Mouse (Mus musculus): ENCODE measurements around the gene Dpysl5. TPM values are rescaled to one million over a fixed set of nuclear protein-coding genes. Genes with fewer than 3 reads are reported as not detected.

Gene Dpysl5
- total and polyA plus RNA-seq, 2 experiments from 2014 or later, result 232 to 334 TPM

DNA sequence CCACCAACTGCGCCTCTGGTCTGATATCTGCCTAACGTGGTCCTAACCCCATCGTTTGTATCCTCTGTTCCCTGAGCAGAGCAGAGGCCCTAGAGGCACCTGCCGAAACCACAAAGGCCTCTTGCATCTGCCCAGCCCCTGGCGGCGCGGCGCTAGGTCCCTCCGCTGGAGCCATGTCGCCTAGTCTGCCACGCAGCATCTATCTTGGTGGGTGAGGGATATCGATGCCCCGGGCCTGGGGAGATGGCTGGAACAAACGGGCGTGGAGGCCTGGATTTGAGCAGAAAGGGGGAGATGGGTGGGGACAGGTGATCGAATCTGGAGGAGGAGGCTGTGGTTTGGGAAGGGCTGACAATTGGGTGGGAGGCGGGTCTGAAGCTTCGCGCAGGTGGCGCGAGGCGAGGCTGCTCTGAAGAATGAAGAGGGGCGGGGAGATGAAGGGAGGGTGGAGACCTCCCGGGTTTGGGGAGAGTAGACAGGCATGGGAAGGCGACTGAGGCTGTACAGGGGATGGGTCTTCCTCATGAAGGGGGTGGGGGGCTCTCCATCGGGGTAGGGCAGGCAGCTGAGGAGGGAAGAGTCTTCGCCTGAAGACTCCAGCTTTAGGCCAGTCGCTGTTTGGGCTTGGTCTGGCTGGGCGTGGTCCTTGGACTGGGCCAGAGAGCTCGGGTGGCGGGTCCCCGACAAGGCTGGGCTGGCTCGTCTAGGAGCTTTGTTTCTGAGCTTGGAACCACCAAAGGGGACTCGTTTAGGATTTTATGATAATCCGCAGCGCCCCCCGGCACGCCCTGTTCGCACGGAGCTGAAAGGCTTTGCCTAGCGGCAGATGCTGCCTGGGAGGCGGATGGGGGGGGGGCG lies 1.3 kb downstream of the Dpysl5 start:
- no peaks in the 10 kb centered on the region for H3K27me3 ChIP-seq (ENCODE audit: insufficient read depth, low read length)
- DNase-seq (ENCODE audit: low spot score) (peak; percentile 88), ATAC-seq (ENCODE audit: low FRiP score) (peak; percentile 68)
- peak overlapping the region; percentile 91 for H3K9ac ChIP-seq (replicated peaks; ENCODE audit: low read length, poor library complexity, severe bottlenecking)
- H3K36me3 ChIP-seq (ENCODE audit: insufficient read depth, low read length), result no peaks in the 10 kb centered on the region
- H3K9me3 ChIP-seq (ENCODE audit: low read length), result no peaks in the 10 kb centered on the region
- peak overlapping the region; percentile 68 for H3K4me2 ChIP-seq (ENCODE audit: low read depth, low read length, poor library complexity, severe bottlenecking)
- peak overlapping the region; percentile 97 for H3K27ac ChIP-seq (ENCODE audit: low read depth, low read length)
- 0 out of 2 replicates have a peak, but pooled peaks have one; percentile 6 for TF ChIP-seq CTCF (IDR thresholded peaks at IDR 0.05)
- peak overlapping the region; percentile 74 for H3K4me3 ChIP-seq (ENCODE audit: low read depth, low read length)
- no peaks in the 10 kb centered on the region; the same call in 1 of the 2 replicates for H3K4me1 ChIP-seq (ENCODE audit: insufficient read depth, low read length)
- under 1% methylated on average over 42 of the region's 43 CpGs for WGBS

DNA sequence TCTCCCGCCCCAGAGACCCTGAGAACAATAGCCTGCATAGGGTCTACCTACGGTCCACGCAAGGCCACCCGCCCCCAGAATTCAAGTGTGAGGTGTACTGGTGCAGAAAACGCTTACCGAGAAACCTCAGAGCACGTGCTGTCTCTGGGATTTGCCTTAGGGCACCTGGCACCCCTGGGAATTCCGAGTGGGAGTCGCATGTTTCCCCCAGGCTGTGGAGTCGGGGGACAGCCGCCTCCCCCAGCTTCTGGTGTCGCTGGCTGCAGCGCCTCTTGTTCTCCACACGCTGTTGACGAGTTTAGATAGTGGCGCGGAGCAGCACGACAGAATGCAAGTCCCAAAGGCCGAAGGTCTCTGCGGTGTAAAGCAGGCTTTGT lies 1.9 kb downstream of the Dpysl5 start:
- H3K4me2 ChIP-seq (ENCODE audit: low read depth, low read length, poor library complexity, severe bottlenecking), result peak overlapping the region; percentile 68
- H3K4me3 ChIP-seq (ENCODE audit: low read depth, low read length), result peak overlapping the region; percentile 74
- under 1% methylated on average over 20 of the region's 20 CpGs for WGBS

DNA sequence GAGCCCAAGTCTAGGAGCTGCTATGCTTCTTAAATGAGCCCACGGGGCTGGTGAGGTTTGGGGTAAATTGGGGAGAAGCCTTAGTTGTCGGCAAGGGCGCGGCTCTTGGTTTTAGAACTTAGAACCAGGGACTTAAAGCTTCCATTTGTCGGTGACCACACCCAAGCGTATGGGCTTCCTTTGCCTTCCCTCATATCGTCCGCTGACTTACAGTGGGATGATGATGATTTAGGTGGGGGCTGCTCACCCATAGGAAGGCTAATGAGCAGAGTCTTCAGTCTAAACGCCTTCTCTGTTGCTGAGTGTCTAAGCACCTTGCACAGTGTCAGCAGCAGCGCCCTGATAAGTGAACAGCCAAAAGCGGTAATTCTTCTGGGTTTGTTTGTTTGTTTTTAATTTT lies 2.3 kb downstream of the Dpysl5 start:
- no peak for TF ChIP-seq CTCF (IDR thresholded peaks at IDR 0.05)
- H3K9me3 ChIP-seq (ENCODE audit: low read length), result no peaks in the 10 kb centered on the region
- ATAC-seq (ENCODE audit: low FRiP score) (no peak), DNase-seq (ENCODE audit: low spot score) (peak; percentile 41)
- H3K4me1 ChIP-seq (ENCODE audit: insufficient read depth, low read length), result no peaks in the 10 kb centered on the region; the same call in 1 of the 2 replicates
- H3K9ac ChIP-seq (replicated peaks; ENCODE audit: low read length, poor library complexity, severe bottlenecking), result peak overlapping the region; percentile 91
- H3K27me3 ChIP-seq (ENCODE audit: insufficient read depth, low read length), result no peaks in the 10 kb centered on the region
- H3K27ac ChIP-seq (ENCODE audit: low read depth, low read length), result peak overlapping the region; percentile 97
- 9% methylated on average over 11 of the region's 11 CpGs for WGBS
- H3K36me3 ChIP-seq (ENCODE audit: insufficient read depth, low read length), result no peaks in the 10 kb centered on the region
- H3K4me2 ChIP-seq (ENCODE audit: low read depth, low read length, poor library complexity, severe bottlenecking), result peak overlapping the region; percentile 68
- peak overlapping the region; percentile 74 for H3K4me3 ChIP-seq (ENCODE audit: low read depth, low read length)

More for the DNA sequence above, 1.9 kb downstream of the Dpysl5 start:
- Histone ChIP-seq H3K36me3 (ENCODE audit: insufficient read depth, low read length) (no peaks in the 10 kb centered on the region), H3K27ac (ENCODE audit: low read depth, low read length) (peak overlapping the region; percentile 97), H3K9ac (replicated peaks; ENCODE audit: low read length, poor library complexity, severe bottlenecking) (peak overlapping the region; percentile 91), H3K27me3 (ENCODE audit: insufficient read depth, low read length) (no peaks in the 10 kb centered on the region), H3K9me3 (ENCODE audit: low read length) (no peaks in the 10 kb centered on the region), H3K4me1 (ENCODE audit: insufficient read depth, low read length) (no peaks in the 10 kb centered on the region; the same call in 1 of the 2 replicates)
- no peak for TF ChIP-seq CTCF (IDR thresholded peaks at IDR 0.05)
- ATAC-seq (ENCODE audit: low FRiP score), result peak; percentile 12
- DNase-seq (ENCODE audit: low spot score), result peak; percentile 68

DNA sequence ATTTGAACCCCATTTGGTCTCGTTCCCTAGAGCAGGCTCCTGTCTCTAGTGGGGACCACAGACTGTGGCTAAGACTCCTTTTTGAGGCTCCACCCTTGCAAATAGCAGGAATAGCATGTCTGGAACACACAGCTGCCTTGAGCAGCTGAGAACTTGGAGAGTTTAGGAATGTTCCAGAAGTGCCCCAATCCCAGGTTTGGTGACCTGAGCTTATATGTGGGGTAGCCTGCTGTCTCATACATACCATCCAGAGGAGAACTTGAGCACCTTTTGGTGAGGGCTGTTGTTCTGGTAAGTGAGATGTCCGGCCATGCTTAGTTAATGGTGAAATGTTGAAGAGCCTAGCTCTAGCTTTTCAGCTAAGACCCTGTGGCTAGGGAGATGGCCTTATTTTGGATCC lies 4.9 kb downstream of the Dpysl5 start:
- DNase-seq (ENCODE audit: low spot score), result no peak
- Histone ChIP-seq H3K4me2 (ENCODE audit: low read depth, low read length, poor library complexity, severe bottlenecking) (no peak overlapping the region), H3K9ac (replicated peaks; ENCODE audit: low read length, poor library complexity, severe bottlenecking) (no peak overlapping the region), H3K27ac (ENCODE audit: low read depth, low read length) (peak overlapping the region; percentile 6; the same call in 1 of the 2 replicates), H3K27me3 (ENCODE audit: insufficient read depth, low read length) (no peaks in the 10 kb centered on the region), H3K9me3 (ENCODE audit: low read length) (no peaks in the 10 kb centered on the region), H3K4me3 (ENCODE audit: low read depth, low read length) (no peak overlapping the region), H3K4me1 (ENCODE audit: insufficient read depth, low read length) (no peaks in the 10 kb centered on the region; the same call in 1 of the 2 replicates), H3K36me3 (ENCODE audit: insufficient read depth, low read length) (0 out of 2 replicates have a peak, but pooled peaks cover 7% of the 10 kb centered on the region)
- 93% methylated on average over 2 of the region's 2 CpGs for WGBS
- TF ChIP-seq CTCF (IDR thresholded peaks at IDR 0.05), result no peak
- ATAC-seq (ENCODE audit: low FRiP score), result no peak

DNA sequence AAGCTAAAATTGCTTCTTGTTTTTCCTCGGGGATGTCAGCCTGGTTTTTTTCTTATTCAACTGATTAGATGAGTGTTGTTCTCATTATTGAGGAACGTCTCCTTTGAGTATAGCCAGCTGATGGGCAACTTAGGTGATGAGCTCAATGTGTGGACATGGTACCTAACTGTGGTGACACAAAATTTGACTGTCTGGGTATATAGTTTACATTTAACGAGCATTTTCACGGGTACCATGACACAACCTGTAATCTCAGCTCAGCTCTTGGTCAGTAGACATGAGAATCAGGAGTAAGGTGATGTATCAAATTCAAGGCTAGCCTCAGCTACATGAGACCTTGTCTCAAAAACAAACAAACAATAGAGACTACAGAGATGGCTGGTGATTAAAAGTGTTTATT lies 6.1 kb downstream of the Dpysl5 start:
- Histone ChIP-seq H3K27me3 (ENCODE audit: insufficient read depth, low read length) (no peaks in the 10 kb centered on the region), H3K9me3 (ENCODE audit: low read length) (no peaks in the 10 kb centered on the region), H3K27ac (ENCODE audit: low read depth, low read length) (no peak overlapping the region), H3K4me3 (ENCODE audit: low read depth, low read length) (no peak overlapping the region), H3K9ac (replicated peaks; ENCODE audit: low read length, poor library complexity, severe bottlenecking) (no peak overlapping the region), H3K36me3 (ENCODE audit: insufficient read depth, low read length) (peaks cover 19% of the 10 kb centered on the region; the same call in 1 of the 2 replicates), H3K4me2 (ENCODE audit: low read depth, low read length, poor library complexity, severe bottlenecking) (no peak overlapping the region), H3K4me1 (ENCODE audit: insufficient read depth, low read length) (no peaks in the 10 kb centered on the region; the same call in 1 of the 2 replicates)
- ATAC-seq (ENCODE audit: low FRiP score), result no peak
- DNase-seq (ENCODE audit: low spot score), result no peak
- TF ChIP-seq CTCF (IDR thresholded peaks at IDR 0.05), result no peak
- WGBS, result 90% methylated on average over 4 of the region's 4 CpGs

All from midbrain, postnatal 0 days (tissue).